Mouse (Mus musculus): Measurements from ENCODE around the gene Scube2.

Scube2 gene

GRCm38 (mm10) chr7:109865370-109866229 lies at the start of gene Scube2:
Scube2 (minus strand) TSS chr7:109865679.
- DNase-seq (ENCODE audit: low spot score in 2 of 2), result no peak

- DNase-seq (ENCODE audit: low spot score in 2 of 2), result no peak
Observed at GRCm38 (mm10) chr7:109906165-109906564, 40.7 kb upstream of the Scube2 start.

GRCm38 (mm10) chr7:109900921-109901320 lies 35.4 kb upstream of the Scube2 start:
- no peak for DNase-seq (ENCODE audit: low spot score in 2 of 2)

DNA sequence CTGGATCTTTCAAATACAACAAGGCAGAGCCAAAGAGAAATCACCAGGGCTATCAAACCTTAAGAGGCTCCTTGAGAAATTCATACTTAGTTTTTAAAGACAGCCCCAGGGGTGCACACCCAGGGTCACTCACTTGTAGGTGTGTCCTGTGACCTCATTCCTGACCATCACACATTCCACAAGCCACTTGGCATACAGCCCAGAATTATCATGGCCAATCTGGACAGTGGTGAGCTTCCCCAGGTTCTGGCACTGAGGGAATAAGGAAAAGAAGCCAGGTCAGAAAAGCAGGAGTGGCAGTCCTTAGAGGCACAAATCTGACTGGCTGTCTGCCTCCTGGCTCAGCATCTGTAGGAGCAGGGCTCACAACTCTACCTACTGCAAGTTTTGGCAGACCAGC lies 33.4 kb upstream of the Scube2 start:
- no peak for DNase-seq (ENCODE audit: low spot score in 2 of 2)

DNA sequence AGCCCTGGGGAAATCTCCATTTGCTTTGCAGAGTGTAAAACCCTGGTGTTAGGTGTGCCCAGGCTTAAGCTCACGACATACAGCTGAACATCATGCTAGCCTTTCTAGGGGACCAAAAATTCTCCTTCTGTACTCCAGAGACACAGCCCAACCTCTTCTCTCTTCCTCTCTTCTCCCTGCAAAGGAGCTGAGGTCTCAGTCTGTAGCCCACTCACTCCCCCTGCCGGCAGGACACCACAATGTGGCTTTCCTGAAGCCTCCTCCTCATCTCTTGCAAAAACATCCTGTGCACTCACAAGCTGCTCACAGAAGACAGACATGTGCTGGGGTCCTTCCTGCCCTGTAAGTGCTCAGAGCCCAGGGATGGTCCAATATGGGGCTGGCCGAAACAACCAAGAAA lies 27.1 kb upstream of the Scube2 start:
- peak; percentile 38 to 67 for DNase-seq (ENCODE audit: low spot score in 2 of 2)

DNA sequence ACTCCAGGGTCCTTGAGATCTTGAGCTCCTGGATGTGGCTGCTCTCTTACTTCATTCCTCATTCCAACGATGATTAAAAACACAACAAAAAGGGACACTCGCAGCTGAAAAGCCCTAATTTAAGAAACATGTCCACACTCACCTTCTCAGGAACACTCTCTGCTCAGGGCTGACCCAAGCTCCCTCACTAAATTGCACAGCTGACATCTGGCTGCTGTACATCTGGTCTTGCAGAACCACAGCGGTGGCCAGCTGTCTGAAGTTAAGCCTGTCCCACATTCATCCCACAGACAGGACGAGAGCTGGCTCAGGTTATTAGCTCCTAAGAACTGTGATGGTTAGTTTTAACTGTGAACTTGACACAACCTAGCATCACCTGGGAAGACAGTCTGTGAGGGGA lies 26.3 kb upstream of the Scube2 start:
- no peak for DNase-seq (ENCODE audit: low spot score in 2 of 2)

GRCm38 (mm10) chr7:109890256-109890655 lies 24.8 kb upstream of the Scube2 start:
- no peak for DNase-seq (ENCODE audit: low spot score in 2 of 2)

DNA sequence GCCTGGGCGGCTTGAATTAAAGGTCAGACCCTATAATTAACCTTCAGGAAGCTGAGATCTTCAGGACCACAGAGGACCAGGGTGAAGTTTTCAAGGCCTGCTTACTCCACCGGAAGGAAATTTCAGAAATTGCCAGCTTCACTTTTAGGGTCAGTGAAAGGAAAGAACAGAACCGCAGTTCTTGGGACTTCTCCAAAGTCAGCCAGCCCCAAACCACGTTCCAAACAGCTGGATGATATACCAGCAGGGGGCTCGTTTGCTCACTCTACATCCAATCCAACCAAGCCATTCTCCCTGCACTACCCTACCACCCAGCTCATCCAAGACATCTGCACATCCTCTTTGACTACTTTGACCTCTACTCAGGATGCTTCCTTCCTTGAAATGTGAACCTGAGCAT lies 23.8 kb upstream of the Scube2 start:
- DNase-seq (ENCODE audit: low spot score in 2 of 2), result no peak

- DNase-seq (ENCODE audit: low spot score in 2 of 2), result no peak
Observed at GRCm38 (mm10) chr7:109886249-109886648, 20.8 kb upstream of the Scube2 start.

DNA sequence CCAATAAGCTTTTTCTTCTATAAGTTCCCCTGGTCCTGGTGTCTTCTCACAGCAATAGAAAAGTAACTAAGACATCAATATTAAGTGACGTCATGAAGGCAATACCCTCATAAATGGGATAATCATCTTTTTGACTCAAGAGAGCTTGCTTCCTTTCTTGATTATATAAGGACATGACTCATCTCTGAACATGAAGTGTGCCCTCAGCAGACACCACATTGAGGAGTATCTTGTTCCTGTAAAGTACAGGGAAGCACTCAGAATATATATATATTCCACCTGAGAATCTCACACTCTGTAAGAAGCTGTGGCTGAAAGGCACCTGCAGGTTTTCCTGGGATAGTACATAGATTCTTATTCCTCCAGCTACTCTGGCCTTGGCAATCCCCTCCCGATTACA lies 17.1 kb upstream of the Scube2 start:
- DNase-seq (ENCODE audit: low spot score in 2 of 2), result no peak

GRCm38 (mm10) chr7:109881561-109882099 lies 16.2 kb upstream of the Scube2 start:
- DNase-seq (ENCODE audit: low spot score in 2 of 2), result no peak

DNA sequence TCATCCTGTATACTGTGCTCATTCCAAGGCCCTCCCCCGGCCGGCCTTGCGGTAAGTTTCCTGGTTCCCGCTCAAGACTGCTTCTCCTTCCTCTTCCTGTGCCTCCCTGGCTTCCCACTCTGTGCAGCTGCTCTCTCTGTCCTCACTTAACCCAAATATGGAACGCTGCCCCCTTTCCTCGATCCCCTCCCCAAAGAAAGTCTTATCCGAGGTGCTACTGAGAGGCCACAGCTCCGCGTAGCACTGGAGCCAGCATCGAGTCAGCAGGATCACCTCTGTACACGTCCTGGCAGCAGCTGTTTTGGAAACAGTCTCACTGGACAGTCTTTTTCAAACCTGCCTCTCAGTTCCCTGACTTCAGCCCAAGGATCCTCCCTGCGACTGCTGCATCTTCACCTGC lies 13.7 kb upstream of the Scube2 start:
- no peak for DNase-seq (ENCODE audit: low spot score in 2 of 2)

- DNase-seq (ENCODE audit: low spot score in 2 of 2), result no peak
Observed at GRCm38 (mm10) chr7:109876085-109876484, 10.6 kb upstream of the Scube2 start.

- no peak for DNase-seq (ENCODE audit: low spot score in 2 of 2)
Observed at GRCm38 (mm10) chr7:109875598-109875997, 10.1 kb upstream of the Scube2 start.

GRCm38 (mm10) chr7:109875033-109875432 lies 9.6 kb upstream of the Scube2 start:
- no peak for DNase-seq (ENCODE audit: low spot score in 2 of 2)

GRCm38 (mm10) chr7:109873170-109873569 lies 7.7 kb upstream of the Scube2 start:
- DNase-seq (ENCODE audit: low spot score in 2 of 2), result no peak

DNA sequence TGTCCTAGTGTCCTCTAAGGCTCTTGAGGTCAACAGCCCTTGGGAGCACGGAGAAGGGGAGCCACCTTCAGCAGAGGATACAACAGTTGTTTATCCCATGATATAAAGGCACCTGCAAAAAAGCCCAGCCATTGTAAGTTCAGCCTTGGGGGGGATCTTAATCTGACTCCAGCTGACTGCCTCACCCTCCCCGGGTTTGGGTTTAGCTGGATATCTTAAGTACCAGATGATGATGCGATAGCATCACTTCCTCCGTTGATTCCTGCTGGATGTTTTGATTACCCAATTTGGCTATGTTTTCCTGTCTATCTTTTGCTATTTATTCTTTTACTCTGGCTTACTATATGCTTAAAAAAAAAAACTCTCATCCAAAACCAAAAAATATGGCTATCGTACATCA lies 5.8 kb upstream of the Scube2 start:
- no peak for DNase-seq (ENCODE audit: low spot score in 2 of 2)

GRCm38 (mm10) chr7:109868498-109868897 lies 3.0 kb upstream of the Scube2 start:
- no peak for DNase-seq (ENCODE audit: low spot score in 2 of 2)

GRCm38 (mm10) chr7:109866643-109867042 lies 1.2 kb upstream of the Scube2 start:
- no peak for DNase-seq (ENCODE audit: low spot score in 2 of 2)

GRCm38 (mm10) chr7:109863561-109863960 lies 1.9 kb downstream of the Scube2 start:
- DNase-seq (ENCODE audit: low spot score in 2 of 2), result no peak

GRCm38 (mm10) chr7:109860162-109860561 lies 5.3 kb downstream of the Scube2 start:
- no peak for DNase-seq (ENCODE audit: low spot score in 2 of 2)

GRCm38 (mm10) chr7:109859354-109859753 lies 6.1 kb downstream of the Scube2 start:
- DNase-seq (ENCODE audit: low spot score in 2 of 2), result no peak

- no peak for DNase-seq (ENCODE audit: low spot score in 2 of 2)
Observed at GRCm38 (mm10) chr7:109852752-109853212, 12.7 kb downstream of the Scube2 start.
